ENCODE assay signal across 10 mouse cellular contexts in the genomic region with DNA sequence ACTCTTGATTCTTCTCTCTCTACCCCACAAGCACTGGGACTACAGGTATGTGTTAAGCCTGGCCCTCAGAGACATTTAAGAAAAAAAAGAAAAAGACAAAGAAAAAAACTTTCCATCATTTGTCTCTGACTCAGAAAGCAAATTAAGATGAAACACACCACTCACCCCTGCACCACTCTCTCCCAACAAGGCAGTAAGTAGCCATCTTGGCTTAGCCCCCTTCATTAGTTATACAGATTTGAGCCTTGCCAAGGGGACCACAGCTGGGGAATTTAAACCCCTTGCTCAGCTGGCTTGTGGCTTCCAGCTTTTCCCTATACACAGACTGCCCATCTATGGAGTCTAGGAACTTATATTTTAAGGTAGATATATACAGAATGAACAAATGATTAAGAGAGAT. TPM values are rescaled to one million over a fixed set of nuclear protein-coding genes. Genes with fewer than 3 reads are reported as not detected.
DNase-seq lines count a peak whose midpoint lies in the region; ATAC-seq lines count a peak whose summit lies in the region.
"Had no signal": no experiment of that assay in that cellular context is flagged by ENCODE, and none has a peak within 500 bp of the region (broad histone marks: within the 10 kb centered on the region; RNA-seq: fewer than 3 reads in every experiment).

No protein-coding gene starts in this region.

- H3K27me3 ChIP-seq in hindbrain, embryonic 13.5 days, result 0 out of 2 replicates have a peak, but pooled peaks cover 3% of the 10 kb centered on the region
- peaks cover 4% of the 10 kb centered on the region; the same call in 1 of the 2 replicates for H3K27me3 ChIP-seq in midbrain, embryonic 15.5 days (replicated peaks)

- H3K4me1 ChIP-seq in hindbrain, embryonic 13.5 days (replicated peaks), result peaks cover 15% of the 10 kb centered on the region
- H3K4me1 ChIP-seq in midbrain, embryonic 15.5 days, result 0 out of 2 replicates have a peak, but pooled peaks cover 15% of the 10 kb centered on the region

- no peaks in the 10 kb centered on the region for H3K36me3 ChIP-seq in hindbrain, embryonic 13.5 days
- no peaks in the 10 kb centered on the region for H3K36me3 ChIP-seq in midbrain, embryonic 15.5 days (replicated peaks)
- H3K36me3 ChIP-seq: lung, embryonic 15.5 days had no signal

- no peaks in the 10 kb centered on the region for H3K9me3 ChIP-seq in hindbrain, embryonic 13.5 days
- no peaks in the 10 kb centered on the region for H3K9me3 ChIP-seq in midbrain, embryonic 15.5 days
- H3K9me3 ChIP-seq: lung, embryonic 15.5 days had no signal

- DNase-seq in embryo, embryonic 11 days, result peak; percentile 34
- DNase-seq in embryo, embryonic 9.5 days (ENCODE audit: extremely low spot score), result no peak
- DNase-seq in NIH3T3 (ENCODE audit: low read depth), result peak; percentile 60
- no peak for DNase-seq in frontal cortex, postnatal 14 days (ENCODE audit: low spot score in 2 of 2)
- DNase-seq in T-cell, adult 2 months (ENCODE audit: low spot score), result no peak
- DNase-seq in layer of hippocampus, postnatal 10 days (ENCODE audit: low spot score in 2 of 2), result no peak

- H3K4me3 ChIP-seq in hindbrain, embryonic 13.5 days, result no peak overlapping the region
- H3K4me3 ChIP-seq in midbrain, embryonic 15.5 days, result no peak overlapping the region

- H3K9ac ChIP-seq in hindbrain, embryonic 13.5 days, result no peak overlapping the region
- no peak overlapping the region for H3K9ac ChIP-seq in midbrain, embryonic 15.5 days

- H3K27ac ChIP-seq in hindbrain, embryonic 13.5 days, result no peak overlapping the region
- no peak overlapping the region for H3K27ac ChIP-seq in midbrain, embryonic 15.5 days
- H3K27ac ChIP-seq: lung, embryonic 15.5 days had no signal

- peak overlapping the region; percentile 99 for H3K4me2 ChIP-seq in hindbrain, embryonic 13.5 days
- peak overlapping the region; percentile 95 for H3K4me2 ChIP-seq in midbrain, embryonic 15.5 days

- no peak for ATAC-seq in hindbrain, embryonic 13.5 days (ENCODE audit: low FRiP score)
- no peak for ATAC-seq in midbrain, embryonic 15.5 days (replicated peaks)

RNA-seq across cellular contexts. Expression of a gene that starts 1.5 kb away (rescaled TPM):
- 98.5 and 101 TPM in 2 replicates for polyA plus RNA-seq in hindbrain, embryonic 13.5 days (2015; fragmentation: Nextera tagmentation; extraction: Ambion mirVana)
- 104 and 107 TPM in 2 replicates for polyA plus RNA-seq in midbrain, embryonic 15.5 days (2015; fragmentation: Nextera tagmentation; extraction: Ambion mirVana)
- 10 to 100 TPM; 78.6 to 79.6 TPM for total RNA-seq in layer of hippocampus, postnatal 10 days (2021)
- total RNA-seq: neutrophil, adult 5-6 weeks had no signal

RNA-seq across cellular contexts. Expression of a gene that starts 41.0 kb away (rescaled TPM):
- 1.1 and 2.4 TPM in 2 replicates for polyA plus RNA-seq in hindbrain, embryonic 13.5 days (2015; fragmentation: Nextera tagmentation; extraction: Ambion mirVana)
- polyA plus RNA-seq in midbrain, embryonic 15.5 days (2015; fragmentation: Nextera tagmentation; extraction: Ambion mirVana), result 0.62 and 0.98 TPM in 2 replicates
- 1 to 10 TPM; 1.8 to 2.6 TPM for total RNA-seq in layer of hippocampus, postnatal 10 days (2021)

Comparison
In these comparisons a context has a peak if more than half of its experiments do, and no peak if none do; other contexts are left out.
1. DNase-seq: peak in embryo, embryonic 11 days (single experiment) and NIH3T3 (single experiment); none in embryo, embryonic 9.5 days (single experiment), frontal cortex, postnatal 14 days (0 of 2), T-cell, adult 2 months (single experiment) and layer of hippocampus, postnatal 10 days (0 of 2).